ENCODE assay signal across 8 mouse cellular contexts in the genomic region with DNA sequence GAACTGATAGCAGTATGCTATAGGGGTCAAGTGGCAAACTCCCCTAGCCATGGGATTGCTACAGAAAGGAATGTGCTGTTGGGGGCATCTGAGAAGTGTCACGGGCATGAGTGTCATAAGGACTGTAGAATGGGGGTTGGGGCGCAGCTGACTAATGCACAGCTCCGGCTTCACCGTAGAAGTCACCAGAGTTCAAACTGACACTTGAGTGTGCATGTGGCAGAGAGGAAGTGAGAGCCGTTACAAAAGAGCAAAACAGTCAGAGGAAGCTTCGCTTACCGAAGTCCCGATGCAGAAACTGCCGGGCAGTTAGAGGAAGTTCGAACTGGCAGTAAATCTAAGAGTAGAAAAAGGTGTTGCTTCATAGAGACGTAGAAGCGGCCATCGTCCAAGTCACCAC. TPM values are rescaled to one million over a fixed set of nuclear protein-coding genes. Genes with fewer than 3 reads are reported as not detected.
DNase-seq lines count a peak whose midpoint lies in the region; ATAC-seq and TF ChIP-seq lines count a peak whose summit lies in the region.

No protein-coding gene starts in this region.

- H3K36me3 ChIP-seq in heart, embryonic 14.5 days (ENCODE audit: control insufficient read depth, insufficient read depth, low read length) = no peaks in the 10 kb centered on the region
- no peaks in the 10 kb centered on the region for H3K36me3 ChIP-seq in lung, embryonic 15.5 days
- no peaks in the 10 kb centered on the region for H3K36me3 ChIP-seq in splenic B cell, adult 2 months (ENCODE audit: control insufficient read depth, insufficient read depth, low read length, poor library complexity, severe bottlenecking)
- no peaks in the 10 kb centered on the region for H3K36me3 ChIP-seq in hindbrain, postnatal 0 days (ENCODE audit: insufficient read depth, low read length)
- H3K36me3 ChIP-seq in hindbrain, embryonic 16.5 days (ENCODE audit: control insufficient read depth, insufficient read depth, low read length) = no peaks in the 10 kb centered on the region

- peaks cover 7% of the 10 kb centered on the region in 2 experiments; a peak in 2 of 4 replicates for H3K4me1 ChIP-seq in heart, embryonic 14.5 days (ENCODE audit: control insufficient read depth in 2 of 2, insufficient read depth in 2 of 2, low read length in 2 of 2)
- H3K4me1 ChIP-seq in lung, embryonic 15.5 days = peaks cover 14% of the 10 kb centered on the region; the same call in 1 of the 2 replicates
- H3K4me1 ChIP-seq in hindbrain, postnatal 0 days (ENCODE audit: insufficient read depth, low read length) = no peaks in the 10 kb centered on the region
- no peaks in the 10 kb centered on the region for H3K4me1 ChIP-seq in hindbrain, embryonic 16.5 days (ENCODE audit: control insufficient read depth, insufficient read depth, low read depth, low read length)

- no peak for ATAC-seq in heart, embryonic 14.5 days (ENCODE audit: insufficient number of reproducible peaks, insufficient read depth, low FRiP score, low read depth)
- no peak for ATAC-seq in lung, embryonic 15.5 days (ENCODE audit: borderline replicate concordance, extremely low read depth, low FRiP score, low TSS enrichment)
- ATAC-seq in hindbrain, postnatal 0 days = no peak
- no peak for ATAC-seq in hindbrain, embryonic 16.5 days

- H3K4me2 ChIP-seq in heart, embryonic 14.5 days (ENCODE audit: low read length) = peak overlapping the region; percentile 23; the same call in 1 of the 2 replicates
- peak overlapping the region; percentile 21 for H3K4me2 ChIP-seq in lung, embryonic 15.5 days
- no peak overlapping the region for H3K4me2 ChIP-seq in hindbrain, postnatal 0 days (ENCODE audit: low read depth, low read length)
- no peak overlapping the region for H3K4me2 ChIP-seq in hindbrain, embryonic 16.5 days (ENCODE audit: low read length)

- TF ChIP-seq CTCF in hindbrain, postnatal 0 days (IDR thresholded peaks at IDR 0.05; ENCODE audit: low read depth) = no peak

- 38% methylated on average over 13 of the region's 13 CpGs for WGBS in heart, embryonic 14.5 days
- WGBS in lung, embryonic 15.5 days = 28% methylated on average over 13 of the region's 13 CpGs
- WGBS in hindbrain, postnatal 0 days = 82% methylated on average over 13 of the region's 13 CpGs
- WGBS in hindbrain, embryonic 16.5 days = 81% methylated on average over 13 of the region's 13 CpGs

- H3K9me3 ChIP-seq in heart, embryonic 14.5 days (ENCODE audit: control insufficient read depth, low read length) = no peaks in the 10 kb centered on the region
- H3K9me3 ChIP-seq in lung, embryonic 15.5 days = no peaks in the 10 kb centered on the region
- no peaks in the 10 kb centered on the region for H3K9me3 ChIP-seq in hindbrain, postnatal 0 days (ENCODE audit: low read length)
- H3K9me3 ChIP-seq in hindbrain, embryonic 16.5 days (ENCODE audit: control insufficient read depth, low read length) = no peaks in the 10 kb centered on the region

- no peak overlapping the region for H3K4me3 ChIP-seq in heart, embryonic 14.5 days (ENCODE audit: control insufficient read depth in 1 of 2, insufficient read depth in 1 of 2, low read depth in 1 of 2, low read length in 2 of 2)
- no peak overlapping the region for H3K4me3 ChIP-seq in lung, embryonic 15.5 days
- no peak overlapping the region for H3K4me3 ChIP-seq in hindbrain, postnatal 0 days (ENCODE audit: low read length)
- H3K4me3 ChIP-seq in hindbrain, embryonic 16.5 days (ENCODE audit: low read length) = no peak overlapping the region

- no peak overlapping the region for H3K27ac ChIP-seq in heart, embryonic 14.5 days (replicated peaks in 1 of 2; ENCODE audit: control insufficient read depth in 1 of 2, insufficient read depth in 1 of 2, low read depth in 2 of 2, low read length in 2 of 2)
- H3K27ac ChIP-seq in lung, embryonic 15.5 days = no peak overlapping the region
- H3K27ac ChIP-seq in hindbrain, postnatal 0 days = no peak overlapping the region
- H3K27ac ChIP-seq in hindbrain, embryonic 16.5 days (ENCODE audit: low read depth, low read length) = no peak overlapping the region

- no peak overlapping the region for H3K9ac ChIP-seq in heart, embryonic 14.5 days (ENCODE audit: low read length)
- H3K9ac ChIP-seq in lung, embryonic 15.5 days = no peak overlapping the region
- H3K9ac ChIP-seq in hindbrain, postnatal 0 days (replicated peaks; ENCODE audit: low read length) = no peak overlapping the region
- no peak overlapping the region for H3K9ac ChIP-seq in hindbrain, embryonic 16.5 days (ENCODE audit: low read depth, low read length)

- peak; percentile 71 for DNase-seq in layer of hippocampus, adult 9-11 months
- no peak for DNase-seq in layer of hippocampus, adult 8-10 months (ENCODE audit: low spot score in 2 of 2)
- peak; percentile 89 for DNase-seq in splenic B cell, adult 2 months (ENCODE audit: low read depth, low spot score)
- DNase-seq in hindbrain, postnatal 0 days (ENCODE audit: low spot score) = no peak
- DNase-seq in layer of hippocampus, adult 9-10 months (ENCODE audit: low spot score) = no peak

- no peaks in the 10 kb centered on the region for H3K27me3 ChIP-seq in heart, embryonic 14.5 days (ENCODE audit: control insufficient read depth, insufficient read depth, low read length)
- H3K27me3 ChIP-seq in lung, embryonic 15.5 days = no peaks in the 10 kb centered on the region
- H3K27me3 ChIP-seq in splenic B cell, adult 2 months (ENCODE audit: control insufficient read depth, insufficient read depth, low read length, poor library complexity, severe bottlenecking) = no peaks in the 10 kb centered on the region
- H3K27me3 ChIP-seq in hindbrain, postnatal 0 days (ENCODE audit: insufficient read depth, low read length) = no peaks in the 10 kb centered on the region
- no peaks in the 10 kb centered on the region for H3K27me3 ChIP-seq in hindbrain, embryonic 16.5 days (replicated peaks; ENCODE audit: control insufficient read depth, insufficient read depth, low read length)

RNA-seq across cellular contexts. Expression of gene Il20ra, which starts 20.6 kb away (rescaled TPM):
- total RNA-seq in layer of hippocampus, adult 8-10 months (2022) = not detected
- polyA plus RNA-seq in heart, embryonic 14.5 days (2014; fragmentation: Nextera tagmentation; extraction: Ambion mirVana) = 0.09 and 0.22 TPM in 2 replicates
- 0.20 and 0.31 TPM in 2 replicates for polyA plus RNA-seq in lung, embryonic 15.5 days (2015; fragmentation: Nextera tagmentation; extraction: Ambion mirVana)
- 0.11 and 1.1 TPM in 2 replicates for total RNA-seq in hindbrain, postnatal 0 days (2014; rRNA removed)
- polyA plus RNA-seq in hindbrain, postnatal 0 days (2015; fragmentation: Nextera tagmentation; extraction: Ambion mirVana) = 0.67 and 0.71 TPM in 2 replicates
- 0.44 and 0.75 TPM in 2 replicates for polyA plus RNA-seq in hindbrain, embryonic 16.5 days (2015; fragmentation: Nextera tagmentation; extraction: Ambion mirVana)

Comparison
In these comparisons a context has a peak if more than half of its experiments do, and no peak if none do; other contexts are left out.
1. DNase-seq: peak in layer of hippocampus, adult 9-11 months (single experiment) and splenic B cell, adult 2 months (single experiment); none in layer of hippocampus, adult 8-10 months (0 of 2), hindbrain, postnatal 0 days (single experiment) and layer of hippocampus, adult 9-10 months (single experiment).
2. H3K4me2 ChIP-seq: peak in heart, embryonic 14.5 days (single experiment) and lung, embryonic 15.5 days (single experiment); none in hindbrain, postnatal 0 days (single experiment) and hindbrain, embryonic 16.5 days (single experiment).